Mouse (Mus musculus) hindbrain, embryonic 16.5 days (tissue): ENCODE data around the gene Magea3. TPM values are rescaled to one million over a fixed set of nuclear protein-coding genes. Genes with fewer than 3 reads are reported as not detected.
"Not testable (repeated sequence)": the region's sequence is repeated elsewhere in the genome, so short reads cannot be mapped to it uniquely, and the experiment has no call there.

Experiments used
- ATAC-seq: fragments of 200-750 bp; cut with Nextera tagmentation; 2 replicates; pipeline ENCODE4 v1.8.0; 2017; ENCODE audit warnings: moderate TSS enrichment, moderate library complexity
- H3K27ac ChIP-seq: fragments of 300-500 bp; sonication (generic); 2 replicates; pipeline ENCODE4 v1.5.1; 2014; ENCODE audit warnings: low read depth, mild to moderate bottlenecking, control low read depth, low read length, moderate library complexity
- H3K27me3 ChIP-seq: fragments of 300-500 bp; sonication (generic); replicated peaks from 2 replicates; pipeline ENCODE4 v1.6.1; 2014; ENCODE audit warnings: low read length; ENCODE audit not compliant: control insufficient read depth, insufficient read depth
- H3K36me3 ChIP-seq: fragments of 300-500 bp; sonication (generic); 2 replicates; pipeline ENCODE4 v1.6.1; 2014; ENCODE audit warnings: mild to moderate bottlenecking, low read length, moderate library complexity, mixed read lengths; ENCODE audit not compliant: control insufficient read depth, insufficient read depth
- H3K4me1 ChIP-seq: fragments of 300-500 bp; sonication (generic); 2 replicates; pipeline ENCODE4 v1.6.1; 2014; ENCODE audit warnings: low read depth, low read length; ENCODE audit not compliant: control insufficient read depth, insufficient read depth
- H3K4me2 ChIP-seq: fragments of 300-500 bp; sonication (generic); 2 replicates; pipeline ENCODE4 v1.6.1; 2014; ENCODE audit warnings: mild to moderate bottlenecking, low read length, control low read depth, moderate library complexity
- H3K4me3 ChIP-seq: fragments of 300-500 bp; sonication (generic); 2 replicates; pipeline ENCODE4 v1.5.1; 2014; ENCODE audit warnings: mild to moderate bottlenecking, low read length, control low read depth, moderate library complexity
- H3K9ac ChIP-seq: fragments of 300-500 bp; sonication (generic); 2 replicates; pipeline ENCODE4 v1.6.1; 2014; ENCODE audit warnings: low read depth, mild to moderate bottlenecking, control low read depth, low read length, moderate library complexity
- H3K9me3 ChIP-seq: fragments of 300-500 bp; sonication (generic); 2 replicates; pipeline ENCODE4 v1.6.1; 2014; ENCODE audit warnings: mild to moderate bottlenecking, low read length, moderate library complexity; ENCODE audit not compliant: control insufficient read depth
- WGBS: fragments of 180-500 bp; shearing (Covaris S2); extraction: QIAGEN DNeasy Blood & Tissue Kit; methylation state at CpG from one replicate; pipeline ENCODE4 v1.1.7; 2014; 5-methylcytosine and 5-hydroxymethylcytosine counted together
- polyA plus RNA-seq: library from polyadenylated mRNA; unstranded; fragments of >200 nt; fragmentation: Nextera tagmentation; extraction: Ambion mirVana; gene quantifications from 2 replicates; pipeline ENCODE4 v1.2.1, GENCODE M21; 2015

Magea3 gene
- not detected in 2 replicates for polyA plus RNA-seq

GRCm38 (mm10) chrX:154949405-154949804, at the start of gene Magea3:
Gene Magea3, minus strand, starts transcription at chrX:154949505.
- H3K4me3 ChIP-seq, H3K36me3 ChIP-seq: not testable (repeated sequence)
- no CpG with 5 or more reads among the region's 1 CpGs for WGBS

GRCm38 (mm10) chrX:154995750-154996149, 46.4 kb upstream of the Magea3 start, which contains the start of gene Magea8:
Gene Magea8, minus strand, starts transcription at chrX:154995850.
- not testable (repeated sequence) for ATAC-seq, H3K36me3 ChIP-seq
- whole genome bisulfite sequencing = 88% methylated on average over 8 of the region's 11 CpGs

More at GRCm38 (mm10) chrX:154949405-154949804, at the start of gene Magea3:
- not testable (repeated sequence) for H3K27ac ChIP-seq, H3K4me2 ChIP-seq, ATAC-seq, H3K27me3 ChIP-seq, H3K9ac ChIP-seq, H3K9me3 ChIP-seq, H3K4me1 ChIP-seq

GRCm38 (mm10) chrX:154935887-154936286, 13.4 kb downstream of the Magea3 start, which contains the start of gene Magea6:
Gene Magea6, minus strand, starts transcription at chrX:154935987.
- WGBS = 80% methylated on average over 1 of the region's 1 CpGs

More at GRCm38 (mm10) chrX:154995750-154996149, 46.4 kb upstream of the Magea3 start, which contains the start of gene Magea8:
- not testable (repeated sequence) for H3K27me3 ChIP-seq, H3K9ac ChIP-seq, H3K4me1 ChIP-seq, H3K4me2 ChIP-seq, H3K27ac ChIP-seq, H3K4me3 ChIP-seq, H3K9me3 ChIP-seq

More at GRCm38 (mm10) chrX:154935887-154936286, 13.4 kb downstream of the Magea3 start, which contains the start of gene Magea6:
- not testable (repeated sequence) for H3K9me3 ChIP-seq, H3K27me3 ChIP-seq, H3K4me3 ChIP-seq, H3K9ac ChIP-seq, H3K36me3 ChIP-seq, H3K4me2 ChIP-seq, H3K27ac ChIP-seq, ATAC-seq, H3K4me1 ChIP-seq

Other genes with a start within 250 kb of the Magea3 start
- not detected in 2 replicates for gene Cldn34b1, start 59.2 kb downstream of the Magea3 start, polyA plus RNA-seq
- not detected in 2 replicates for gene Magea6, start 13.5 kb downstream of the Magea3 start, polyA plus RNA-seq
- gene Magea8, start 46.3 kb upstream of the Magea3 start, polyA plus RNA-seq = not detected in 2 replicates
- not detected in 2 replicates for gene Magea5, start 113.6 kb upstream of the Magea3 start, polyA plus RNA-seq
- not detected in 2 replicates for gene Magea1, start 140.3 kb upstream of the Magea3 start, polyA plus RNA-seq
- gene Magea2, start 144.2 kb upstream of the Magea3 start, polyA plus RNA-seq = not detected in 2 replicates
- gene Cldn34b2, start 178.9 kb upstream of the Magea3 start, polyA plus RNA-seq = not detected in 2 replicates